Mouse (Mus musculus): ENCODE measurements around the gene Pank4.

Gene Pank4

GRCm38 (mm10) chr4:154972546-154972945 is 8.6 kb downstream of the Pank4 start:
- no peak for DNase-seq

- no peak for DNase-seq
Observed at GRCm38 (mm10) chr4:154974163-154974611, 10.3 kb downstream of the Pank4 start.

GRCm38 (mm10) chr4:154980110-154980509 is 16.2 kb downstream of the Pank4 start:
- no peak for DNase-seq

GRCm38 (mm10) chr4:154981076-154981475 is 17.2 kb downstream of the Pank4 start:
- no peak for DNase-seq

GRCm38 (mm10) chr4:154981530-154981929 is 17.6 kb downstream of the Pank4 start:
- peak; percentile 60 for DNase-seq

GRCm38 (mm10) chr4:154982247-154983120 is 18.6 kb downstream of the Pank4 start:
- no peak for DNase-seq

- DNase-seq: no peak
Observed at GRCm38 (mm10) chr4:154983767-154984166, 19.8 kb downstream of the Pank4 start.

GRCm38 (mm10) chr4:154985151-154985777 is 21.3 kb downstream of the Pank4 start:
- no peak for DNase-seq

GRCm38 (mm10) chr4:154986096-154986495 is 22.2 kb downstream of the Pank4 start:
- peak; percentile 68 for DNase-seq

GRCm38 (mm10) chr4:154986750-154987149 is 22.8 kb downstream of the Pank4 start:
- DNase-seq: no peak

GRCm38 (mm10) chr4:154994876-154995275 is 31.0 kb downstream of the Pank4 start:
- no peak for DNase-seq

- DNase-seq: peak; percentile 37
Observed at GRCm38 (mm10) chr4:154996572-154997154, 32.7 kb downstream of the Pank4 start.

- DNase-seq: no peak
Observed at GRCm38 (mm10) chr4:154999379-154999778, 35.5 kb downstream of the Pank4 start.

GRCm38 (mm10) chr4:155005278-155005677 is 41.4 kb downstream of the Pank4 start:
- DNase-seq: no peak

- DNase-seq: no peak
Observed at GRCm38 (mm10) chr4:155006296-155006695, 42.4 kb downstream of the Pank4 start.

- DNase-seq: no peak
Observed at GRCm38 (mm10) chr4:155007641-155008040, 43.7 kb downstream of the Pank4 start.

- no peak for DNase-seq
Observed at GRCm38 (mm10) chr4:155008075-155008474, 44.2 kb downstream of the Pank4 start.

- no peak for DNase-seq
Observed at GRCm38 (mm10) chr4:155009216-155009615, 45.3 kb downstream of the Pank4 start.

GRCm38 (mm10) chr4:155010870-155011269 is 46.9 kb downstream of the Pank4 start:
- no peak for DNase-seq

- no peak for DNase-seq
Observed at GRCm38 (mm10) chr4:155011312-155012025, 47.5 kb downstream of the Pank4 start.

GRCm38 (mm10) chr4:155012115-155012514 is 48.2 kb downstream of the Pank4 start:
- no peak for DNase-seq

- peak; percentile 50 for DNase-seq
Observed at GRCm38 (mm10) chr4:155012788-155013187, 48.9 kb downstream of the Pank4 start.

GRCm38 (mm10) chr4:155014244-155014643 is 50.3 kb downstream of the Pank4 start:
- no peak for DNase-seq
